Mouse (Mus musculus) heart, adult 9 months (tissue): ENCODE measurements around the gene Llgl2.

ENCODE experiments used
- DNase-seq, 2 experiments: peaks; one replicate each; pipeline ENCODE4 v3.0.0; 2022; ENCODE audit warnings: low spot score in 2 of 2

Llgl2 gene

GRCm38 (mm10) chr11:115823774-115824740, at the start of gene Llgl2:
TSS of gene Llgl2 (plus strand) at chr11:115824049.
- DNase-seq = peak; percentile 84 to 88

GRCm38 (mm10) chr11:115774653-115775052, 49.2 kb upstream of the Llgl2 start:
- DNase-seq = no peak

GRCm38 (mm10) chr11:115775821-115776665, 47.8 kb upstream of the Llgl2 start:
- peak; percentile 69 to 71 for DNase-seq

- DNase-seq = no peak
These were observed 46.9 kb upstream of the Llgl2 start for GRCm38 (mm10) chr11:115776954-115777353.

GRCm38 (mm10) chr11:115777487-115778335, 46.1 kb upstream of the Llgl2 start:
- no peak for DNase-seq

GRCm38 (mm10) chr11:115779038-115779571, 44.7 kb upstream of the Llgl2 start:
- DNase-seq = peak; percentile 97 to 98

- DNase-seq = no peak
These were observed 43.4 kb upstream of the Llgl2 start for GRCm38 (mm10) chr11:115780141-115781070.

GRCm38 (mm10) chr11:115786473-115786872, 37.4 kb upstream of the Llgl2 start:
- no peak for DNase-seq

GRCm38 (mm10) chr11:115789787-115790186, 34.1 kb upstream of the Llgl2 start:
- DNase-seq = no peak

GRCm38 (mm10) chr11:115791919-115792318, 31.9 kb upstream of the Llgl2 start:
- no peak for DNase-seq

- no peak for DNase-seq
These were observed 31.5 kb upstream of the Llgl2 start for GRCm38 (mm10) chr11:115792353-115792752.

GRCm38 (mm10) chr11:115796898-115797297, 27.0 kb upstream of the Llgl2 start:
- DNase-seq = no peak

- DNase-seq = no peak
These were observed 26.2 kb upstream of the Llgl2 start for GRCm38 (mm10) chr11:115797665-115798064.

- no peak for DNase-seq
These were observed 22.9 kb upstream of the Llgl2 start for GRCm38 (mm10) chr11:115800981-115801380.

- DNase-seq = no peak
These were observed 20.7 kb upstream of the Llgl2 start for GRCm38 (mm10) chr11:115803072-115803709.

GRCm38 (mm10) chr11:115805005-115805404, 18.8 kb upstream of the Llgl2 start:
- no peak for DNase-seq

GRCm38 (mm10) chr11:115806154-115806553, 17.7 kb upstream of the Llgl2 start:
- peak; percentile 46 to 67 for DNase-seq

GRCm38 (mm10) chr11:115807306-115807705, 16.5 kb upstream of the Llgl2 start:
- no peak for DNase-seq

- no peak for DNase-seq
These were observed 15.9 kb upstream of the Llgl2 start for GRCm38 (mm10) chr11:115807971-115808370.
